Mouse (Mus musculus) stomach, postnatal 0 days (tissue): ENCODE measurements around the gene Epb41l2. TPM values are rescaled to one million over a fixed set of nuclear protein-coding genes. Genes with fewer than 3 reads are reported as not detected.

Experiments used
- ATAC-seq: fragments of 200-750 bp; cut with Nextera tagmentation; 2 replicates; pipeline ENCODE4 v1.8.0; 2017; ENCODE audit not compliant: low FRiP score, low TSS enrichment
- DNase-seq: peaks from one replicate; pipeline ENCODE4 v3.0.0-alpha.2; 2016; ENCODE audit warnings: low spot score
- H3K27ac ChIP-seq: fragments of 300-500 bp; sonication (generic); replicated peaks from 2 replicates; pipeline ENCODE4 v1.5.1; 2014; ENCODE audit warnings: mild to moderate bottlenecking, control low read depth
- H3K27me3 ChIP-seq: fragments of 300-500 bp; sonication (generic); 2 replicates; pipeline ENCODE4 v1.6.1; 2014; ENCODE audit warnings: low read length; ENCODE audit not compliant: control insufficient read depth, insufficient read depth
- H3K36me3 ChIP-seq: fragments of 300-500 bp; sonication (generic); 2 replicates; pipeline ENCODE4 v1.6.1; 2014; ENCODE audit warnings: low read length, mixed read lengths; ENCODE audit not compliant: control insufficient read depth, insufficient read depth
- H3K4me1 ChIP-seq: fragments of 300-500 bp; sonication (generic); replicated peaks from 2 replicates; pipeline ENCODE4 v1.6.1; 2014; ENCODE audit warnings: antibody characterized with exemption; ENCODE audit not compliant: control insufficient read depth, insufficient read depth
- H3K4me2 ChIP-seq: fragments of 300-500 bp; sonication (generic); replicated peaks from 2 replicates; pipeline ENCODE4 v1.6.1; 2014; ENCODE audit warnings: low read depth, mild to moderate bottlenecking, control low read depth, moderate library complexity
- H3K4me3 ChIP-seq: fragments of 300-500 bp; sonication (generic); 2 replicates; pipeline ENCODE4 v1.5.1; 2014; ENCODE audit warnings: low read depth, low read length, control low read depth
- H3K9ac ChIP-seq: fragments of 300-500 bp; sonication (generic); 2 replicates; pipeline ENCODE4 v1.6.1; 2014; ENCODE audit warnings: mild to moderate bottlenecking, low read length, control low read depth, mixed read lengths
- H3K9me3 ChIP-seq: fragments of 300-500 bp; sonication (generic); 2 replicates; pipeline ENCODE4 v1.6.1; 2016; ENCODE audit warnings: low read length; ENCODE audit not compliant: control insufficient read depth
- CTCF ChIP-seq: IDR thresholded peaks from 2 replicates; pipeline ENCODE4 v1.5.1; 2016; ENCODE audit warnings: antibody characterized with exemption, low read depth, mild to moderate bottlenecking, moderate library complexity
- EP300 ChIP-seq: optimal IDR thresholded peaks from 2 replicates; pipeline ENCODE3; 2016; ENCODE audit warnings: antibody characterized with exemption
- WGBS: fragments of 180-500 bp; shearing (Covaris S2); extraction: QIAGEN DNeasy Blood & Tissue Kit; methylation state at CpG from one replicate; pipeline ENCODE4 v1.1.7; 2014; 5-methylcytosine and 5-hydroxymethylcytosine counted together
- polyA plus RNA-seq: library from polyadenylated mRNA; unstranded; fragments of >200 nt; fragmentation: Nextera tagmentation; extraction: Ambion mirVana; gene quantifications from 2 replicates; pipeline ENCODE4 v1.2.1, GENCODE M21; 2015

The Epb41l2 gene
- polyA plus RNA-seq, 1 experiment from 2014 or later = 18.2 TPM

DNA sequence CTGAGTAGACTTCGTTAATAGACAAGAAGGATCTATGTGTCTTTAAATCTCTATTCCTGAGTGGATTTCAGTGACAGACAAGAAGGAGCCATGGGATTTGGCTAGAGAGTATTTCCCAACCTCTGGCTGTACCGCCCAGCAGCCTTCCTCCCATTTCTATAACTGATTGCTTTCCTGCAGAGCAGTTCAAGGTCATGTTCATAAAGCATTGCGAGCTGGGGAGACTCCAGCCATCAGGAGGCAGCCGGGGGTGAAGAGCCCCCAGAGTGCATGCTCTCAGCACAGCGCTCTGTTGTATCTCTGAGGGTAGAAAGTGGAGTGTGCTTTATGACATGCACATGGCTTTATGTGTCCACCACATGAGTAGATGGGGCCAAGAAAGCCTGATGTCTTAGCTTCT, 123.2 kb downstream of the Epb41l2 start:
- Histone ChIP-seq H3K4me3 (no peak overlapping the region), H3K27me3 (no peaks in the 10 kb centered on the region), H3K4me1 (no peaks in the 10 kb centered on the region), H3K9me3 (no peaks in the 10 kb centered on the region), H3K36me3 (no peaks in the 10 kb centered on the region), H3K27ac (no peak overlapping the region), H3K9ac (no peak overlapping the region), H3K4me2 (no peak overlapping the region)
- no peak for ATAC-seq
- 50% methylated on average over 5 of the region's 5 CpGs for WGBS
- TF ChIP-seq EP300 = no peak
- no peak for TF ChIP-seq CTCF
- no peak for DNase-seq

DNA sequence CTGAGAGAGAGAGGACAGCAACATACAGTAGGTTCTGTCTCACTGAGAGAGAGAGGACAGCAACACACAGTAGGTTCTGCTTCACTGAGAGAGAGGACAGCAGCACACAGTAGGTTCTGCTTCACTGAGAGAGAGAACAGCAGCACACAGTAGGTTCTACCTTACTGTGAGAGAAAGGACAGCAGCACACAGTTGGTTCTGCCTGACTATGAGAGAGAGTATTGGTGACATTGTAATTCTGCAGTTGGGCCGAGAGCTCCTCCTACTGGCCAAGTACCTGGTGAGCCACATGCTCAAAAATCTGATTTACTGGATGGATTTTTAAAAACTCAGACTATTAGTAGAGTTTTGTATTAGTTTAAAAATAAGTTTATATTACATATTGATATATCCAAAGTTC, 128.9 kb downstream of the Epb41l2 start:
- H3K36me3 ChIP-seq = peaks cover 3% of the 10 kb centered on the region; the same call in 1 of the 2 replicates
- H3K27me3 ChIP-seq = no peaks in the 10 kb centered on the region
- no peak overlapping the region for H3K27ac ChIP-seq
- no peaks in the 10 kb centered on the region for H3K4me1 ChIP-seq
- H3K4me3 ChIP-seq = no peak overlapping the region
- no peak overlapping the region for H3K9ac ChIP-seq
- 15% methylated on average over 1 of the region's 1 CpGs for whole genome bisulfite sequencing
- DNase-seq (peak; percentile 69), ATAC-seq (0 out of 2 replicates have a peak, but pooled peaks have one; percentile 57)
- TF ChIP-seq CTCF = peak; percentile 96
- no peak for TF ChIP-seq EP300
- H3K4me2 ChIP-seq = no peak overlapping the region
- no peaks in the 10 kb centered on the region for H3K9me3 ChIP-seq

- no peak overlapping the region for H3K4me3 ChIP-seq
- H3K4me1 ChIP-seq = no peaks in the 10 kb centered on the region
- 0 out of 2 replicates have a peak, but pooled peaks cover 4% of the 10 kb centered on the region for H3K36me3 ChIP-seq
- H3K9ac ChIP-seq = no peak overlapping the region
- TF ChIP-seq EP300 (no peak), CTCF (peak; percentile 58)
- no peak overlapping the region for H3K4me2 ChIP-seq
- H3K9me3 ChIP-seq = no peaks in the 10 kb centered on the region
- DNase-seq (no peak), ATAC-seq (no peak)
- 57% methylated on average over 10 of the region's 10 CpGs for WGBS
- H3K27me3 ChIP-seq = no peaks in the 10 kb centered on the region
- H3K27ac ChIP-seq = no peak overlapping the region
Measured at GRCm38 (mm10) chr10:25499323-25500071, 139.9 kb downstream of the Epb41l2 start.

- no peak overlapping the region for H3K9ac ChIP-seq
- no peaks in the 10 kb centered on the region for H3K4me1 ChIP-seq
- DNase-seq (no peak), ATAC-seq (no peak)
- no peak overlapping the region for H3K27ac ChIP-seq
- no peak overlapping the region for H3K4me2 ChIP-seq
- H3K27me3 ChIP-seq = no peaks in the 10 kb centered on the region
- H3K36me3 ChIP-seq = no peaks in the 10 kb centered on the region
- H3K4me3 ChIP-seq = no peak overlapping the region
- H3K9me3 ChIP-seq = no peaks in the 10 kb centered on the region
- TF ChIP-seq EP300 (no peak), CTCF (no peak)
- 57% methylated on average over 5 of the region's 5 CpGs for WGBS
Measured at GRCm38 (mm10) chr10:25503250-25503649, 143.7 kb downstream of the Epb41l2 start.

DNA sequence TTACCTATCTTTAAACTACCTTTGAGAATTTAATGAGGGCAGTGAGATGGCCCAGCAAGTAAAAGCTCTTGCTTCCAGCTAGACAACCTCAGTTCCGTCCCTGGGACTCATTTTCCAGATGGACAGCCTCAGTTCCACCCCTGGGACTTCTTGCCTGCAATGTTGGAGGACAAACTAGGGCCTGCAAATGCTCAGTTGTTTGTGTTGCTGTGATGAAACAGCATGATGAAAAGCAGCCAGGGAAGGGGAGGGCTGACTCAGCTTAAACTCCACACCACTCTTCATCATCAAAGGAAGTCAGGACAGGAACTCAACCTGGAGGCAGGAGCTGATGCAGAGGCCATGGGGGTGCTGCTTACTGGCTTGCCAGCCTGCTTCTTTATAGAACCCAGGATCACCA, 154.2 kb downstream of the Epb41l2 start:
- Histone ChIP-seq H3K4me3 (no peak overlapping the region), H3K9ac (no peak overlapping the region), H3K4me2 (no peak overlapping the region), H3K27ac (no peak overlapping the region), H3K36me3 (peaks cover 4% of the 10 kb centered on the region; the same call in 1 of the 2 replicates), H3K9me3 (no peaks in the 10 kb centered on the region), H3K27me3 (no peaks in the 10 kb centered on the region), H3K4me1 (no peaks in the 10 kb centered on the region)
- no peak for DNase-seq
- WGBS = 66% methylated on average over 1 of the region's 1 CpGs
- TF ChIP-seq EP300 (no peak), CTCF (no peak)
- ATAC-seq = no peak

DNA sequence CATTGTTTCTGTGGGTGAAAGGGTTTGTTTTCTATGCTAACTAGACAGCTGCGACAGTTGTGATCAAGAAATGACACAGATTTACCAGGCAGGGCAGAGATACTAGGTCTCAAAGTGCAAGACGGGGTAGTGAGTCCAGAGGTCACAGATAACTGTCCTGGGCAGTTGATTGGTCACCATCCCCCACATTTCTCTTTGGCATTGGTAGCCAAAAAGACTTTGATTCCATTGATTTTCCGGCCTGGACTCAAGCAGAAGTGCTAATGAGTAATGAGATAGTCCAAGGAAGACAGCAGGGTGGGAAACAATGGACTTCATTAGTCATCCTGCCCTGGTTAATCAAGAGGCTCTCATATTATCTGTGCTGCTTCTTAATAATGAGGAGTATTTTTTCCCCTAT, 160.4 kb downstream of the Epb41l2 start:
- DNase-seq = peak; percentile 5

More for the DNA sequence above, 160.4 kb downstream of the Epb41l2 start:
- no peak for ATAC-seq
- Histone ChIP-seq H3K36me3 (peaks cover 3% of the 10 kb centered on the region), H3K9me3 (no peaks in the 10 kb centered on the region), H3K4me3 (no peak overlapping the region), H3K27ac (no peak overlapping the region), H3K4me1 (no peaks in the 10 kb centered on the region), H3K27me3 (no peaks in the 10 kb centered on the region), H3K4me2 (no peak overlapping the region), H3K9ac (no peak overlapping the region)
- WGBS = 73% methylated on average over 3 of the region's 3 CpGs
- TF ChIP-seq CTCF (no peak), EP300 (no peak)
